Mouse (Mus musculus) small intestine, adult 2 months (tissue): ENCODE results near the gene Myh9.

Source experiments
- CTCF ChIP-seq: fragments of 200-500 bp; IDR thresholded peaks from 2 replicates; pipeline ENCODE4 v1.5.1; 2012; ENCODE audit warnings: low read depth, mild to moderate bottlenecking, control low read depth, inconsistent platforms, low read length, moderate library complexity, mixed read lengths; ENCODE audit not compliant: insufficient replicate concordance, insufficient read length; ENCODE audit errors: extremely low read depth
- POLR2A ChIP-seq: fragments of 200-500 bp; IDR thresholded peaks from 2 replicates; pipeline ENCODE4 v1.6.1; 2012; ENCODE audit warnings: low read depth, mild to moderate bottlenecking, control low read depth, inconsistent platforms, low read length, moderate library complexity

DNA sequence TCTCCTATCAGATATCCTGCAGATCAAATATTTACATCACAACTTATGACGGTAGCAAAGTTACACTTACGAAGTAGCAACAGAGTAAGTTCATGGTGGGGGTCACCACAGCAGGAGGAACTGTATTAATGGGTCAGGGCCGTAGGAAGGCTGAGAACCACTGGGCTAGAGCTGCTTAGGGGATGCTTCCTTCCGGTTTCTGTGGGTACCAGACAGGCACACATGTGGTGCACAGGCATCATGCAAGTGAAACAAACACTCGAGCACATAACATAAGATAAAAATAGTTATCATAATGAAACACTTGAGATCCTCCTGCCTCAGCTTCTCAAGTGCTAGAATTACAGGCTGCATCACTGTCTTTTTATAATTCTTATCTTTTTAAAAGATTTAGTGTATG, 38.8 kb upstream of the Myh9 start:
- TF ChIP-seq CTCF: no peak
- no peak for TF ChIP-seq POLR2A
